Mouse (Mus musculus): ENCODE data around the gene Gm5460.

GRCm38 (mm10) chr14:34080321-34080997 is 63.9 kb downstream of the Gm5460 start:
- TF ChIP-seq CTCF (IDR thresholded peaks at IDR 0.05; ENCODE audit: insufficient read depth, low read depth, low read length) (no peak), POLR2A (IDR thresholded peaks at IDR 0.05; ENCODE audit: insufficient read depth, low read depth, low read length) (no peak)
